ENCODE assay signal across 8 mouse cellular contexts in genomic region chr1:191573906-191574639, GRCm38 (mm10). TPM values are rescaled to one million over a fixed set of nuclear protein-coding genes. Genes with fewer than 3 reads are reported as not detected.
A peak's percentile ranks its signal among the peaks of the same experiment; 100 is the strongest.
DNase-seq lines count a peak whose midpoint lies in the region; ATAC-seq and TF ChIP-seq lines count a peak whose summit lies in the region.

No protein-coding gene starts in this region.

- peaks cover 12% of the 10 kb centered on the region for H3K4me1 ChIP-seq in lung, embryonic 14.5 days (ENCODE audit: insufficient read depth)
- H3K4me1 ChIP-seq in hindbrain, embryonic 12.5 days = peaks cover 32% of the 10 kb centered on the region
- peaks cover 36% of the 10 kb centered on the region for H3K4me1 ChIP-seq in midbrain, embryonic 13.5 days (replicated peaks)
- H3K4me1 ChIP-seq in cerebellum, adult 2 months (ENCODE audit: control insufficient read depth, insufficient read depth, low read length) = peaks cover 11% of the 10 kb centered on the region; the same call in 1 of the 2 replicates

- peak overlapping the region; percentile 98 for H3K27ac ChIP-seq in lung, embryonic 14.5 days (ENCODE audit: low read depth)
- 0 out of 2 replicates have a peak overlapping the region, but pooled peaks have one; percentile 66 for H3K27ac ChIP-seq in hindbrain, embryonic 12.5 days
- 0 out of 2 replicates have a peak overlapping the region, but pooled peaks have one; percentile 3 for H3K27ac ChIP-seq in midbrain, embryonic 13.5 days
- H3K27ac ChIP-seq in cerebellum, adult 2 months (ENCODE audit: insufficient read depth, low read length) = no peak overlapping the region

- peaks cover 24% of the 10 kb centered on the region for H3K36me3 ChIP-seq in lung, embryonic 14.5 days (ENCODE audit: insufficient read depth)
- peaks cover 6% of the 10 kb centered on the region; the same call in 1 of the 2 replicates for H3K36me3 ChIP-seq in hindbrain, embryonic 12.5 days
- no peaks in the 10 kb centered on the region for H3K36me3 ChIP-seq in midbrain, embryonic 13.5 days

- H3K4me2 ChIP-seq in lung, embryonic 14.5 days = peak overlapping the region; percentile 85
- H3K4me2 ChIP-seq in hindbrain, embryonic 12.5 days (replicated peaks) = peak overlapping the region; percentile 78
- H3K4me2 ChIP-seq in midbrain, embryonic 13.5 days (replicated peaks) = peak overlapping the region; percentile 91

- no peak for ATAC-seq in lung, embryonic 14.5 days (ENCODE audit: insufficient read depth)
- ATAC-seq in hindbrain, embryonic 12.5 days (ENCODE audit: low FRiP score) = no peak
- ATAC-seq in midbrain, embryonic 13.5 days = no peak

- TF ChIP-seq CTCF in lung, embryonic 14.5 days (IDR thresholded peaks at IDR 0.05; ENCODE audit: low read depth) = no peak
- TF ChIP-seq CTCF in cerebellum, adult 2 months (IDR thresholded peaks at IDR 0.05; ENCODE audit: borderline replicate concordance, insufficient read depth, low read depth, low read length) = no peak

- TF ChIP-seq POLR2A in cerebellum, adult 2 months (IDR thresholded peaks at IDR 0.05; ENCODE audit: borderline replicate concordance, insufficient read depth, low read length) = no peak

- H3K9me3 ChIP-seq in lung, embryonic 14.5 days (ENCODE audit: low read depth, low read length) = no peaks in the 10 kb centered on the region
- H3K9me3 ChIP-seq in hindbrain, embryonic 12.5 days (replicated peaks) = no peaks in the 10 kb centered on the region
- no peaks in the 10 kb centered on the region for H3K9me3 ChIP-seq in midbrain, embryonic 13.5 days

- peak overlapping the region; percentile 85 for H3K4me3 ChIP-seq in lung, embryonic 14.5 days (ENCODE audit: low read depth, low read length)
- peak overlapping the region; percentile 89 for H3K4me3 ChIP-seq in hindbrain, embryonic 12.5 days
- H3K4me3 ChIP-seq in midbrain, embryonic 13.5 days (replicated peaks) = peak overlapping the region; percentile 76
- H3K4me3 ChIP-seq in cerebellum, adult 2 months (replicated peaks; ENCODE audit: insufficient read depth, low read depth, low read length) = no peak overlapping the region

- under 1% methylated on average over 13 of the region's 13 CpGs for WGBS in lung, embryonic 14.5 days
- WGBS in hindbrain, embryonic 12.5 days = 3% methylated on average over 13 of the region's 13 CpGs
- WGBS in midbrain, embryonic 13.5 days = 2% methylated on average over 13 of the region's 13 CpGs
- 4% methylated on average over 13 of the region's 13 CpGs for WGBS in cerebellum, adult 2 months

- DNase-seq in lung, embryonic 14.5 days = peak; percentile 57
- DNase-seq in lung, postnatal 10 days = no peak
- peak; percentile 39 for DNase-seq in adipocyte (ENCODE audit: low spot score)
- DNase-seq in left cerebral cortex, adult 18-20 months (ENCODE audit: low spot score in 2 of 2) = no peak
- DNase-seq in cerebellum, adult 2 months = no peak
- no peak for DNase-seq in cerebellum, adult 18-20 months

- no peaks in the 10 kb centered on the region for H3K27me3 ChIP-seq in lung, embryonic 14.5 days (ENCODE audit: insufficient read depth, low read length)
- H3K27me3 ChIP-seq in hindbrain, embryonic 12.5 days = no peaks in the 10 kb centered on the region
- no peaks in the 10 kb centered on the region for H3K27me3 ChIP-seq in midbrain, embryonic 13.5 days
- H3K27me3 ChIP-seq in cerebellum, adult 2 months (ENCODE audit: control insufficient read depth, insufficient read depth, low read length) = no peaks in the 10 kb centered on the region

- H3K9ac ChIP-seq in lung, embryonic 14.5 days = peak overlapping the region; percentile 88
- peak overlapping the region; percentile 74 for H3K9ac ChIP-seq in hindbrain, embryonic 12.5 days
- peak overlapping the region; percentile 66 for H3K9ac ChIP-seq in midbrain, embryonic 13.5 days (replicated peaks)

RNA-seq across cellular contexts. Expression of gene Dtl, which starts 1.3 kb away (rescaled TPM):
- polyA plus RNA-seq in lung, embryonic 14.5 days (2014; fragmentation: Nextera tagmentation; extraction: Ambion mirVana) = 75.6 and 75.8 TPM in 2 replicates
- 38.9 and 39.9 TPM in 2 replicates for polyA plus RNA-seq in hindbrain, embryonic 12.5 days (2016; fragmentation: Nextera tagmentation; extraction: Ambion mirVana)
- 19.0 and 21.2 TPM in 2 replicates for polyA plus RNA-seq in midbrain, embryonic 13.5 days (2015; fragmentation: Nextera tagmentation; extraction: Ambion mirVana)
- 1 to 10 TPM; 8.3 to 8.8 TPM for total RNA-seq in left cerebral cortex, adult 18-20 months (2021)
- 0.14 and 0.16 TPM in 2 replicates for polyA plus RNA-seq in cerebellum, adult 2 months (2012; rRNA removed)

RNA-seq across cellular contexts. Expression of gene Ints7, which starts 1.4 kb away (rescaled TPM):
- 65.3 and 69.4 TPM in 2 replicates for polyA plus RNA-seq in lung, embryonic 14.5 days (2014; fragmentation: Nextera tagmentation; extraction: Ambion mirVana)
- polyA plus RNA-seq in hindbrain, embryonic 12.5 days (2016; fragmentation: Nextera tagmentation; extraction: Ambion mirVana) = 64.4 and 68.4 TPM in 2 replicates
- polyA plus RNA-seq in midbrain, embryonic 13.5 days (2015; fragmentation: Nextera tagmentation; extraction: Ambion mirVana) = 47.2 and 52.0 TPM in 2 replicates
- total RNA-seq in left cerebral cortex, adult 18-20 months (2021) = 10 to 100 TPM; 28.0 to 33.2 TPM
- polyA plus RNA-seq in cerebellum, adult 2 months (2012; rRNA removed) = 34.5 and 38.5 TPM in 2 replicates

Comparison
In these comparisons a context has a peak if more than half of its experiments do, and no peak if none do; other contexts are left out.
1. DNase-seq: peak in lung, embryonic 14.5 days (single experiment) and adipocyte (single experiment); none in lung, postnatal 10 days (single experiment), left cerebral cortex, adult 18-20 months (0 of 2), cerebellum, adult 2 months (0 of 2) and cerebellum, adult 18-20 months (0 of 2).
2. RNA of gene Dtl, which starts 1.3 kb away (polyA plus RNA-seq): 75.6 to 75.8 TPM in lung, embryonic 14.5 days, 38.9 to 39.9 TPM in hindbrain, embryonic 12.5 days and 19.0 to 21.2 TPM in midbrain, embryonic 13.5 days; 0.14 to 0.16 TPM in cerebellum, adult 2 months; every median in the first group is over 10 times any median in the second.
3. Peak in every context shown above with its lines, with median percentiles within 50 percentile points of each other: H3K4me2 ChIP-seq and H3K9ac ChIP-seq.